Mouse (Mus musculus): ENCODE measurements at regions not wholly inside any gene's neighbourhood (a gene's known extent, or its start where the extent isn't known, plus 50 kb on each side); places are given as distances from the start of the nearest gene placed in this dataset.

DNA sequence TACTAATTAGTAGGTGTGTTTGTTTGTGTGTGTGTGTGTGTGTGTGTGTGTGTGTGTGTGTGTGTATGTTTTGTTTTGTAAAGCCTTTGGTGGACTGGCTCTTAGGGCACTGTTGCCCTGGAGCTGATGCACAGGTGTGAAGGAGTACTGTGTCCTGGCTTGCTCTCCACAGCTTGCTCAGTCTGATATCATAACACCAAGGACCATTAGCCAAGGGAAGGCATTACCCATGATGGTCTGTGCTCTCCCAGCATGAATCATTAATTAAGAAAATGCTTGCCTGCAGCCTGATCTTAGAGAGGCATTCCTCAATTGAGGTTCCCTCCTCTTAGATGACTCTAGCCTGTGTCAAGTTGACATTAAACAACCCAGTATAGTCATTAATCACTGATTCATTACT lies 54.7 kb downstream of the Spry2 start:
- Histone ChIP-seq H3K9me3 (no peaks in the 10 kb centered on the region), H3K27me3 (no peaks in the 10 kb centered on the region), H3K4me1 (replicated peaks) (no peaks in the 10 kb centered on the region), H3K4me3 (no peak overlapping the region), H3K4me2 (no peak overlapping the region), H3K9ac (no peak overlapping the region), H3K36me3 (no peaks in the 10 kb centered on the region), H3K27ac (replicated peaks) (no peak overlapping the region)
- no peak for ATAC-seq (ENCODE audit: low FRiP score, low read depth)

DNA sequence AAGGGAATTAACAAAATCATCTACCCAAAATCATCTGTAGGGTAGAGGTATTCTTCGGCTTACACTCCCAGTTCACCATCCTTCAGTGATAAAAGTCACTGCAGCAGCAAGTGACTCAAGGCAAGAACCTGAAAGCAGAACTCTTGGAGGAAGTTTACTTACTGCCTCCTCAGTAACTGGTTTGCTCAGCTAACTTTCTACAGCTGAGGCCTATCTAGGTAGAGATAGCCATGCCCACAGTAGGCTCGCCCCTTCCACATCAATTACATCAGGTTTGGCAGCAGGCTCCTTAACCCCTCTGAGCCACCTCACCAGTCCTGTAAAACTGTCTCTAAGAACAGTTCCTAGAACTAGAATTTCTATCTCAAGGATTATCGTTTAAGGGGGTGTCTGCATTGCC lies 59.1 kb downstream of the Spry2 start:
- no peak overlapping the region for H3K4me2 ChIP-seq
- WGBS, result 94% methylated on average over 3 of the region's 3 CpGs
- H3K4me3 ChIP-seq, result no peak overlapping the region
- no peaks in the 10 kb centered on the region for H3K4me1 ChIP-seq (replicated peaks)
- no peak overlapping the region for H3K9ac ChIP-seq
- H3K27ac ChIP-seq (replicated peaks), result no peak overlapping the region
- no peaks in the 10 kb centered on the region for H3K9me3 ChIP-seq
- H3K27me3 ChIP-seq, result no peaks in the 10 kb centered on the region
- no peaks in the 10 kb centered on the region for H3K36me3 ChIP-seq
- ATAC-seq (ENCODE audit: low FRiP score, low read depth), result no peak

GRCm38 (mm10) chr14:105830701-105831100 lies 65.9 kb downstream of the Spry2 start:
- no peaks in the 10 kb centered on the region for H3K9me3 ChIP-seq
- no peaks in the 10 kb centered on the region for H3K4me1 ChIP-seq (replicated peaks)
- H3K27me3 ChIP-seq, result no peaks in the 10 kb centered on the region
- ATAC-seq (ENCODE audit: low FRiP score, low read depth), result no peak
- H3K4me2 ChIP-seq, result no peak overlapping the region
- H3K4me3 ChIP-seq, result no peak overlapping the region
- 93% methylated on average over 12 of the region's 12 CpGs for WGBS
- H3K36me3 ChIP-seq, result no peaks in the 10 kb centered on the region
- H3K27ac ChIP-seq (replicated peaks), result no peak overlapping the region
- no peak overlapping the region for H3K9ac ChIP-seq

- no peak for ATAC-seq (ENCODE audit: low FRiP score, low read depth)
- no peak overlapping the region for H3K4me2 ChIP-seq
- WGBS, result 87% methylated on average over 4 of the region's 4 CpGs
These were observed 66.3 kb downstream of the Spry2 start for GRCm38 (mm10) chr14:105830301-105830700.

DNA sequence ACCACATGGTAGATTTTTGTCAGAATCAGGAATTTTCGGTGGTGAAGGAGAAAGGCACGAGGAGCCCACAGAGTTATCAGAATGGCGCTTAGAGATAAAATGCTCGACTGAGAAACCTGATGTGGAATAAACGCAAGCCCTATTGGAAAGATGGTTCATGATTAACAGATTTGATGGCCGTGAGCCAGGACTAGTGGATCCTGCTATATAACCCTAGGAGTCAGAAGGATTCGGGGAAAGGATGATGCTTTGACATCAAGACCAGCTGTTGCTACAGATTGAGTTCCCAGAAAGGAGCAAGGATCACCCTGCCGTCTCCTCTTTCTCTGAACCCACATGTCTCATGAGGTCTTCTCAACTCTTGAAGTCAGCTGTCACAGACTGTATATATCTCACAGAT lies 73.5 kb downstream of the Spry2 start:
- Histone ChIP-seq H3K9me3 (no peaks in the 10 kb centered on the region), H3K4me1 (replicated peaks) (no peaks in the 10 kb centered on the region), H3K4me2 (no peak overlapping the region), H3K36me3 (no peaks in the 10 kb centered on the region), H3K9ac (no peak overlapping the region), H3K27ac (replicated peaks) (no peak overlapping the region), H3K4me3 (no peak overlapping the region), H3K27me3 (no peaks in the 10 kb centered on the region)
- no peak for ATAC-seq (ENCODE audit: low FRiP score, low read depth)
- 84% methylated on average over 8 of the region's 8 CpGs for WGBS

More at GRCm38 (mm10) chr14:105830301-105830700, 66.3 kb downstream of the Spry2 start:
- Histone ChIP-seq H3K9me3 (no peaks in the 10 kb centered on the region), H3K9ac (no peak overlapping the region), H3K27me3 (no peaks in the 10 kb centered on the region), H3K4me1 (replicated peaks) (no peaks in the 10 kb centered on the region), H3K27ac (replicated peaks) (no peak overlapping the region), H3K36me3 (no peaks in the 10 kb centered on the region), H3K4me3 (no peak overlapping the region)

DNA sequence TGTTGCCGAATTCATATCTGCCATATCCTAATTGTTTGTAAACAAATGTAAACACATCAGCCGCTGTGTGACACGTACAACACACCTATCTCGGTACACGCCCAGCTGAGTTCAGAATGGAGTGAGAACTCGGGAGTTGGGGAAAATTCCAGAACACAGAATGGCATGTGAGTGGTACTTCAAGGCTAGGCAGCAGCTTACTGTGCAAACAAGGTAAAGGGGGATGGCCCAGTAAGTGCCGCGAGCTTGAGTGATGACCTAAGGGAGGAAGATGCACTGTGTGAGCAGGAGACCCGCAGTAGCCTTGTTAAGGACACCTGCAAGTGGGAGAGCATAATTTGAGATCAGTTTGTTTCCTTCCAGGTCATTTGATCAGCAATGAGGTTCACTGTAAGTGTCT lies 74.0 kb downstream of the Spry2 start:
- 89% methylated on average over 9 of the region's 9 CpGs for WGBS
- no peaks in the 10 kb centered on the region for H3K36me3 ChIP-seq
- no peak overlapping the region for H3K4me2 ChIP-seq
- no peak overlapping the region for H3K27ac ChIP-seq (replicated peaks)
- H3K4me3 ChIP-seq, result no peak overlapping the region
- no peaks in the 10 kb centered on the region for H3K4me1 ChIP-seq (replicated peaks)
- no peaks in the 10 kb centered on the region for H3K9me3 ChIP-seq
- ATAC-seq (ENCODE audit: low FRiP score, low read depth), result no peak
- H3K27me3 ChIP-seq, result no peaks in the 10 kb centered on the region
- no peak overlapping the region for H3K9ac ChIP-seq

- Histone ChIP-seq H3K36me3 (no peaks in the 10 kb centered on the region), H3K27ac (replicated peaks) (no peak overlapping the region), H3K4me3 (no peak overlapping the region), H3K27me3 (no peaks in the 10 kb centered on the region), H3K4me1 (replicated peaks) (peaks cover 10% of the 10 kb centered on the region; the same call in 1 of the 2 replicates), H3K4me2 (no peak overlapping the region), H3K9ac (no peak overlapping the region), H3K9me3 (no peaks in the 10 kb centered on the region)
- WGBS, result 96% methylated on average over 2 of the region's 2 CpGs
- ATAC-seq (ENCODE audit: low FRiP score, low read depth), result no peak
These were observed 77.1 kb downstream of the Spry2 start for GRCm38 (mm10) chr14:105819534-105819933.

DNA sequence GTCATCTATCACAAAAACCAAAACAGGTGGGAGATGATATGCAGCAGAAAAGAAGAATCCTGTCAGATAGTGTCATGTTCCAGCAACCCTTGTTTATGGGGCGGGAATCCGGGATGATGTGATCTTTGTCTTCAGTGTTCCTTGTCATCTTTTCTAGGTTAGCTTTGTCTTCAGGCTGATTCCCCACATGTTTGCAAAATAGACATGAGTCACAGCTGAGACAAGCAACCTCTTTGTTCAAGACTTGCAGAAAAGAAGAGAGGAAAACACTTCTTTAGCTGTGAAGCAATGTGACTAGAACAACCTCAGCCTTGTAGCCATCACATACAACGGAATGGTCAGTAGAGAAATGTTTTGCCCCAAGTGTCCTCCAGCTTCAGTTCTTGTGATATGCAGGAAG lies 77.8 kb downstream of the Spry2 start:
- WGBS, result 95% methylated on average over 3 of the region's 3 CpGs

GRCm38 (mm10) chr14:105817481-105817880 lies 79.1 kb downstream of the Spry2 start:
- H3K36me3 ChIP-seq, result no peaks in the 10 kb centered on the region
- 89% methylated on average over 6 of the region's 6 CpGs for WGBS
- peaks cover 10% of the 10 kb centered on the region; the same call in 1 of the 2 replicates for H3K4me1 ChIP-seq (replicated peaks)
- no peak for ATAC-seq (ENCODE audit: low FRiP score, low read depth)
- H3K4me2 ChIP-seq, result no peak overlapping the region
- no peaks in the 10 kb centered on the region for H3K9me3 ChIP-seq
- no peak overlapping the region for H3K4me3 ChIP-seq
- no peak overlapping the region for H3K9ac ChIP-seq
- H3K27me3 ChIP-seq, result no peaks in the 10 kb centered on the region
- no peak overlapping the region for H3K27ac ChIP-seq (replicated peaks)

More for the DNA sequence above, 77.8 kb downstream of the Spry2 start:
- no peaks in the 10 kb centered on the region for H3K27me3 ChIP-seq
- H3K4me3 ChIP-seq, result no peak overlapping the region
- H3K36me3 ChIP-seq, result no peaks in the 10 kb centered on the region
- H3K9ac ChIP-seq, result no peak overlapping the region
- no peak for ATAC-seq (ENCODE audit: low FRiP score, low read depth)
- H3K27ac ChIP-seq (replicated peaks), result no peak overlapping the region
- H3K4me1 ChIP-seq (replicated peaks), result peaks cover 10% of the 10 kb centered on the region; the same call in 1 of the 2 replicates
- H3K4me2 ChIP-seq, result no peak overlapping the region
- H3K9me3 ChIP-seq, result no peaks in the 10 kb centered on the region

DNA sequence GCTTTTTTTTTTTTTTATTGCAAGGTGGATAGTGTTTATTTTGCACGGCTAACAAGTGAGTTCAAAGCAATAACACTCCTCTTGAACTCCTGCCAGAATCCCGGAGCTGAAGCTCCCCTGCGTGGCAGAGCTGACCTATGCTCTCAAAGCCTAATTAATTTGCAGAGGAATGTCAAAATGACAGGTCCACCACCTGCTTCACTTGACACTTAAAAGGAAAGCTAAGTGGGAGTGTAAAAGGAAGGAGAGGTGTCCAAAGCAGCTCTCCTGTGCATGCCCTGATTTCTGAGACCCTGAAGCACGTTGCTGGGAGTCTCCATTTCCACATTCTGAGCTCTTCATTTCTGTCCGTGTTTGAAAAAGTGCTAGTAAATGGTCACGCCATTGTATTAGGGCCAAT lies 80.8 kb downstream of the Spry2 start:
- ATAC-seq (ENCODE audit: low FRiP score, low read depth), result no peak; the same call in 1 of the 2 replicates
- no peaks in the 10 kb centered on the region for H3K36me3 ChIP-seq
- WGBS, result 9% methylated on average over 6 of the region's 6 CpGs

GRCm38 (mm10) chr14:105815281-105815680 lies 81.3 kb downstream of the Spry2 start:
- 8% methylated on average over 12 of the region's 12 CpGs for WGBS
- Histone ChIP-seq H3K9ac (no peak overlapping the region), H3K27ac (replicated peaks) (no peak overlapping the region), H3K4me1 (replicated peaks) (peaks cover 10% of the 10 kb centered on the region; the same call in 1 of the 2 replicates), H3K4me2 (peak overlapping the region; percentile 58), H3K9me3 (no peaks in the 10 kb centered on the region), H3K36me3 (no peaks in the 10 kb centered on the region), H3K4me3 (peak overlapping the region; percentile 24), H3K27me3 (no peaks in the 10 kb centered on the region)
- ATAC-seq (ENCODE audit: low FRiP score, low read depth), result no peak

More for the DNA sequence above, 80.8 kb downstream of the Spry2 start:
- Histone ChIP-seq H3K4me1 (replicated peaks) (peaks cover 10% of the 10 kb centered on the region; the same call in 1 of the 2 replicates), H3K4me3 (peak overlapping the region; percentile 24), H3K27ac (replicated peaks) (no peak overlapping the region), H3K27me3 (no peaks in the 10 kb centered on the region), H3K9me3 (no peaks in the 10 kb centered on the region), H3K9ac (no peak overlapping the region), H3K4me2 (peak overlapping the region; percentile 58)

- Histone ChIP-seq H3K9me3 (no peaks in the 10 kb centered on the region), H3K27me3 (no peaks in the 10 kb centered on the region), H3K4me2 (no peak overlapping the region), H3K27ac (replicated peaks) (no peak overlapping the region), H3K4me1 (replicated peaks) (peaks cover 10% of the 10 kb centered on the region; the same call in 1 of the 2 replicates), H3K36me3 (no peaks in the 10 kb centered on the region), H3K4me3 (no peak overlapping the region), H3K9ac (no peak overlapping the region)
- no peak for ATAC-seq (ENCODE audit: low FRiP score, low read depth)
These were observed 83.0 kb downstream of the Spry2 start for GRCm38 (mm10) chr14:105813661-105814060.

- Histone ChIP-seq H3K4me3 (no peak overlapping the region), H3K27me3 (no peaks in the 10 kb centered on the region), H3K4me2 (no peak overlapping the region), H3K36me3 (no peaks in the 10 kb centered on the region), H3K4me1 (replicated peaks) (peaks cover 10% of the 10 kb centered on the region; the same call in 1 of the 2 replicates), H3K9ac (no peak overlapping the region), H3K27ac (replicated peaks) (no peak overlapping the region), H3K9me3 (no peaks in the 10 kb centered on the region)
- ATAC-seq (ENCODE audit: low FRiP score, low read depth), result no peak
- WGBS, result 89% methylated on average over 6 of the region's 6 CpGs
These were observed 83.5 kb downstream of the Spry2 start for GRCm38 (mm10) chr14:105813097-105813496.

Data from hindbrain, embryonic 15.5 days (tissue).